Mouse (Mus musculus) liver, adult 2 months (tissue): ENCODE data around the gene Siva1.

ENCODE experiments used
- CTCF ChIP-seq: fragments of 200-500 bp; IDR thresholded peaks from 2 replicates; pipeline ENCODE4 v1.5.1; 2011; ENCODE audit warnings: low read depth, low read length, control low read depth
- POLR2A ChIP-seq: fragments of 200-500 bp; IDR thresholded peaks from 2 replicates; pipeline ENCODE4 v1.6.1; 2011; ENCODE audit warnings: low read length, control low read depth; ENCODE audit not compliant: insufficient read depth; ENCODE audit errors: extremely low read depth

DNA sequence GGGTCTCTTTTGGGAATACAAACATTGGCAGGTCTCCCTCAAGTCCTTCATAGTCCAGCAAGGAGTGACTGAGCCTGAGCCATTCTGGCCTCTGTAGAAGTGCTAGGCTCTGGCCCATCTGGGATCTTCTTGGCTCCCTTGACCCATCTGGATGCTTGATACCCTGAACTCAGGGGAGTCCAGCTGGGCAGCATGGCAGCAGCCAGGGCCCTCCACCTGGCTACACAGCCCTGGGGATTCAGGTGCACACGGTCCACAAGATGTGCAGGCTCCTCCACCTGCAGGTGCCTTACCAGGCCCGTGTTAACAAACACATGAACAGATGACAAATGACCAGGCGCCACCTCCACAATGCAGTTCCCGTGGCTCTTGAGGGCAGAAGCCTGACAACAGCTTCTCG, 20.2 kb downstream of the Siva1 start:
- TF ChIP-seq CTCF (no peak), POLR2A (no peak)
